ENCODE assay signal across 31 mouse cellular contexts in the genomic region with DNA sequence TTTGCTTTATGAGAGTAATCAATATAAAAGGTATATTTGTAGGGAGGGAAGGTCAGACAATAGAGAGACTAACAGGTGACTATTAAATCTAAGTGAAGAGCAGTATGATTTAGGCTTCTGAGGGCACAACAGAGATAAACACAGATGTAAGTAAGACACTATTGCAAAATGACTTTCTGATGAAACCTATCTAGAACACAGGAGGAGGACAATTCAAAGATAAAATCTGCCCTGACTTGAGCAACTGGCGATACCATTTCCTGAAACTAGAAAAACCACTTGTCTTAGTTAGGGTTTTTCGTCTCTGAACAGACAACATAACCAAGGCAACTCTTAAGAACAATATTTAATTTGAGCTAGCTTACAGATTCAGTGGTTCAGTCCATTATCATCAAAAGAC. TPM values are rescaled to one million over a fixed set of nuclear protein-coding genes. Genes with fewer than 3 reads are reported as not detected.
A peak's percentile ranks its signal among the peaks of the same experiment; 100 is the strongest.
DNase-seq lines count a peak whose midpoint lies in the region; ATAC-seq and TF ChIP-seq lines count a peak whose summit lies in the region.
"Had no signal": no experiment of that assay in that cellular context is flagged by ENCODE, and none has a peak within 500 bp of the region (broad histone marks: within the 10 kb centered on the region; RNA-seq: fewer than 3 reads in every experiment).

No protein-coding gene starts in this region.

- no peak for TF ChIP-seq CTCF in liver, postnatal 0 days (IDR thresholded peaks at IDR 0.05; ENCODE audit: low read depth)

- TF ChIP-seq EP300 in liver, postnatal 0 days (IDR thresholded peaks at IDR 0.05; ENCODE audit: low read depth), result no peak; the same call in 1 of the 2 replicates

- intact Hi-C loops in left cerebral cortex, postnatal 36 days (cut with DNase I), result no loop called here

- H3K9ac ChIP-seq in liver, postnatal 0 days (replicated peaks), result no peak overlapping the region
- no peak overlapping the region for H3K9ac ChIP-seq in liver, embryonic 12.5 days
- H3K9ac ChIP-seq in hindbrain, embryonic 14.5 days, result no peak overlapping the region
- H3K9ac ChIP-seq in kidney, embryonic 16.5 days (replicated peaks; ENCODE audit: low read length), result no peak overlapping the region
- H3K9ac ChIP-seq: embryonic facial prominence, embryonic 12.5 days; forebrain, embryonic 12.5 days had no signal

- H3K4me2 ChIP-seq in liver, postnatal 0 days (ENCODE audit: low read depth, low read length), result no peak overlapping the region
- no peak overlapping the region for H3K4me2 ChIP-seq in liver, embryonic 12.5 days
- H3K4me2 ChIP-seq in hindbrain, embryonic 14.5 days (replicated peaks), result no peak overlapping the region
- H3K4me2 ChIP-seq in kidney, embryonic 16.5 days (replicated peaks; ENCODE audit: low read depth, low read length), result no peak overlapping the region
- H3K4me2 ChIP-seq: embryonic facial prominence, embryonic 12.5 days; forebrain, embryonic 12.5 days had no signal

- WGBS in liver, postnatal 0 days (ENCODE audit: insufficient replicate concordance), result 18% methylated on average over 2 of the region's 2 CpGs
- WGBS in liver, embryonic 12.5 days (ENCODE audit: insufficient replicate concordance), result 29% methylated on average over 2 of the region's 2 CpGs
- 96% methylated on average over 2 of the region's 2 CpGs for WGBS in hindbrain, embryonic 14.5 days
- 80% methylated on average over 2 of the region's 2 CpGs for WGBS in kidney, embryonic 16.5 days

- H3K4me3 ChIP-seq in liver, postnatal 0 days (ENCODE audit: low read depth, low read length), result no peak overlapping the region
- no peak overlapping the region for H3K4me3 ChIP-seq in liver, embryonic 12.5 days
- no peak overlapping the region for H3K4me3 ChIP-seq in hindbrain, embryonic 14.5 days (replicated peaks; ENCODE audit: low read length)
- H3K4me3 ChIP-seq in kidney, embryonic 16.5 days (ENCODE audit: low read length), result no peak overlapping the region
- H3K4me3 ChIP-seq: embryonic facial prominence, embryonic 10.5 days; embryonic facial prominence, embryonic 12.5 days; forebrain, embryonic 10.5 days; forebrain, embryonic 12.5 days had no signal

- no peak for DNase-seq in liver, postnatal 0 days
- DNase-seq in hindbrain, embryonic 14.5 days (ENCODE audit: low spot score), result no peak
- DNase-seq in left cerebral cortex, postnatal 36 days (ENCODE audit: low spot score in 2 of 2), result no peak
- DNase-seq: adrenal gland, adult 8-10 months; adrenal gland, postnatal 14 days; adrenal gland, postnatal 36 days; B cell, adult 2 months; cerebellum, adult 11-12 months; cerebellum, adult 2 months; cerebellum, adult 9-10 months; cerebellum, postnatal 14 days; cerebellum, postnatal 36 days had no signal

- H3K27ac ChIP-seq in liver, postnatal 0 days (ENCODE audit: low read depth), result peak overlapping the region; percentile 57; the same call in 1 of the 2 replicates
- H3K27ac ChIP-seq in liver, embryonic 12.5 days, result no peak overlapping the region
- no peak overlapping the region for H3K27ac ChIP-seq in hindbrain, embryonic 14.5 days
- H3K27ac ChIP-seq in kidney, embryonic 16.5 days (ENCODE audit: low read length), result no peak overlapping the region
- H3K27ac ChIP-seq: embryonic facial prominence, embryonic 10.5 days; embryonic facial prominence, embryonic 12.5 days; forebrain, embryonic 10.5 days; forebrain, embryonic 12.5 days had no signal

- ATAC-seq in liver, postnatal 0 days, result 0 out of 2 replicates have a peak, but pooled peaks have one; percentile 28
- no peak for ATAC-seq in liver, embryonic 12.5 days
- peak; percentile 24; the same call in 1 of the 2 replicates for ATAC-seq in common myeloid progenitor, adult 5-6 weeks (replicated peaks; ENCODE audit: low read depth, poor library complexity, severe bottlenecking)
- peak; percentile 70 for ATAC-seq in granulocyte monocyte progenitor cell, adult 5-6 weeks (replicated peaks; ENCODE audit: poor library complexity, severe bottlenecking)
- ATAC-seq in megakaryocyte progenitor cell, adult 5-6 weeks (replicated peaks; ENCODE audit: poor library complexity), result peak; percentile 45
- ATAC-seq in hindbrain, embryonic 14.5 days (ENCODE audit: low FRiP score), result no peak
- ATAC-seq in kidney, embryonic 16.5 days (ENCODE audit: low FRiP score, low TSS enrichment), result no peak
- ATAC-seq: activated CD4-positive, CD25-positive, alpha-beta regulatory T cell, adult 4 months; CD4-positive, CD25-positive, alpha-beta regulatory T cell, adult 4 months; forebrain, embryonic 14.5 days; forebrain, embryonic 16.5 days; Patski had no signal

- peaks cover 27% of the 10 kb centered on the region for H3K4me1 ChIP-seq in liver, postnatal 0 days (ENCODE audit: insufficient read depth)
- peaks cover 45% of the 10 kb centered on the region for H3K4me1 ChIP-seq in liver, embryonic 12.5 days
- H3K4me1 ChIP-seq in hindbrain, embryonic 14.5 days (replicated peaks; ENCODE audit: control insufficient read depth, insufficient read depth, low read length), result peaks cover 10% of the 10 kb centered on the region; the same call in 1 of the 2 replicates
- H3K4me1 ChIP-seq in kidney, embryonic 16.5 days (ENCODE audit: insufficient read depth, low read length), result peaks cover 15% of the 10 kb centered on the region; the same call in 1 of the 2 replicates
- H3K4me1 ChIP-seq: embryonic facial prominence, embryonic 10.5 days had no signal

- peaks cover 3% of the 10 kb centered on the region; the same call in 1 of the 2 replicates for H3K36me3 ChIP-seq in liver, postnatal 0 days (replicated peaks; ENCODE audit: insufficient read depth, low read length)
- peaks cover 13% of the 10 kb centered on the region for H3K36me3 ChIP-seq in liver, embryonic 12.5 days
- no peaks in the 10 kb centered on the region for H3K36me3 ChIP-seq in hindbrain, embryonic 14.5 days (replicated peaks; ENCODE audit: control insufficient read depth, insufficient read depth)
- H3K36me3 ChIP-seq in kidney, embryonic 16.5 days (ENCODE audit: insufficient read depth, low read length), result no peaks in the 10 kb centered on the region
- H3K36me3 ChIP-seq: embryonic facial prominence, embryonic 12.5 days; forebrain, embryonic 12.5 days had no signal

- no peaks in the 10 kb centered on the region for H3K9me3 ChIP-seq in liver, postnatal 0 days (ENCODE audit: low read length)
- H3K9me3 ChIP-seq in liver, embryonic 12.5 days (replicated peaks), result 0 out of 2 replicates have a peak, but pooled peaks cover 3% of the 10 kb centered on the region
- H3K9me3 ChIP-seq in hindbrain, embryonic 14.5 days (ENCODE audit: control insufficient read depth, low read length), result no peaks in the 10 kb centered on the region
- H3K9me3 ChIP-seq in kidney, embryonic 16.5 days (ENCODE audit: low read length), result no peaks in the 10 kb centered on the region
- H3K9me3 ChIP-seq: embryonic facial prominence, embryonic 10.5 days; embryonic facial prominence, embryonic 12.5 days; forebrain, embryonic 10.5 days; forebrain, embryonic 12.5 days; G1E had no signal

- no peaks in the 10 kb centered on the region for H3K27me3 ChIP-seq in liver, postnatal 0 days (ENCODE audit: insufficient read depth, low read length)
- H3K27me3 ChIP-seq in liver, embryonic 12.5 days (replicated peaks), result no peaks in the 10 kb centered on the region
- H3K27me3 ChIP-seq in hindbrain, embryonic 14.5 days (ENCODE audit: control insufficient read depth, insufficient read depth, low read length), result no peaks in the 10 kb centered on the region
- H3K27me3 ChIP-seq in kidney, embryonic 16.5 days (ENCODE audit: insufficient read depth, low read length), result no peaks in the 10 kb centered on the region
- H3K27me3 ChIP-seq: CH12.LX; embryonic facial prominence, embryonic 12.5 days; forebrain, embryonic 12.5 days; Patski had no signal

RNA-seq across cellular contexts. Expression of a gene that starts 19.4 kb away (rescaled TPM):
- 68.4 and 73.5 TPM in 2 replicates for polyA plus RNA-seq in liver, postnatal 0 days (2015; fragmentation: Nextera tagmentation; extraction: Ambion mirVana)
- polyA plus RNA-seq in liver, embryonic 12.5 days (2016; fragmentation: Nextera tagmentation; extraction: Ambion mirVana), result 56.5 and 58.5 TPM in 2 replicates
- 7.9 and 15.4 TPM in 2 replicates for total RNA-seq in common myeloid progenitor, adult 5-6 weeks (2017)
- 21.4 and 22.4 TPM in 2 replicates for total RNA-seq in granulocyte monocyte progenitor cell, adult 5-6 weeks (2014; fragmentation: Nextera tagmentation)
- 10.5 and 14.1 TPM in 2 replicates for total RNA-seq in granulocyte monocyte progenitor cell, adult 5-6 weeks (2017)
- 19.5 and 21.4 TPM in 2 replicates for total RNA-seq in megakaryocyte progenitor cell, adult 5-6 weeks (2015)
- total RNA-seq in megakaryocyte progenitor cell, adult 5-6 weeks (2017), result 12.2 and 16.6 TPM in 2 replicates
- 49.1 and 53.3 TPM in 2 replicates for polyA plus RNA-seq in hindbrain, embryonic 14.5 days (2014; fragmentation: Nextera tagmentation; extraction: Ambion mirVana)
- total RNA-seq in left cerebral cortex, postnatal 36 days (2021), result 10 to 100 TPM; 73.4 to 88.4 TPM
- polyA plus RNA-seq in kidney, embryonic 16.5 days (2015; fragmentation: Nextera tagmentation; extraction: Ambion mirVana), result 76.5 and 79.9 TPM in 2 replicates

RNA-seq across cellular contexts. Expression of a gene that starts 25.6 kb away (rescaled TPM):
- polyA plus RNA-seq in liver, postnatal 0 days (2015; fragmentation: Nextera tagmentation; extraction: Ambion mirVana), result 0.19 and 0.20 TPM in 2 replicates
- 0.39 and 0.45 TPM in 2 replicates for polyA plus RNA-seq in liver, embryonic 12.5 days (2016; fragmentation: Nextera tagmentation; extraction: Ambion mirVana)
- total RNA-seq in common myeloid progenitor, adult 5-6 weeks (2017), result not detected in 2 replicates
- total RNA-seq in granulocyte monocyte progenitor cell, adult 5-6 weeks (2014; fragmentation: Nextera tagmentation), result not detected in 2 replicates
- not detected in 2 replicates for total RNA-seq in granulocyte monocyte progenitor cell, adult 5-6 weeks (2017)
- total RNA-seq in megakaryocyte progenitor cell, adult 5-6 weeks (2015), result not detected in 2 replicates
- total RNA-seq in megakaryocyte progenitor cell, adult 5-6 weeks (2017), result not detected in 2 replicates
- 0.12 and 0.23 TPM in 2 replicates for polyA plus RNA-seq in hindbrain, embryonic 14.5 days (2014; fragmentation: Nextera tagmentation; extraction: Ambion mirVana)
- not detected for total RNA-seq in left cerebral cortex, postnatal 36 days (2021)
- 0.15 and 0.33 TPM in 2 replicates for polyA plus RNA-seq in kidney, embryonic 16.5 days (2015; fragmentation: Nextera tagmentation; extraction: Ambion mirVana)
- total RNA-seq: adrenal gland, adult 18-20 months; adrenal gland, adult 8-10 months; adrenal gland, postnatal 14 days; adrenal gland, postnatal 36 days; CH12.LX had no signal
- polyA plus RNA-seq: cerebellum, adult 2 months; cortical plate, adult 2 months; embryonic facial prominence, embryonic 14.5 days; G1E; Patski had no signal

RNA-seq across cellular contexts. Expression of a gene that starts 44.8 kb away (rescaled TPM):
- 20.2 TPM in 2 replicates for polyA plus RNA-seq in liver, postnatal 0 days (2015; fragmentation: Nextera tagmentation; extraction: Ambion mirVana)
- polyA plus RNA-seq in liver, embryonic 12.5 days (2016; fragmentation: Nextera tagmentation; extraction: Ambion mirVana), result 58.8 and 59.6 TPM in 2 replicates
- 363 and 432 TPM in 2 replicates for total RNA-seq in common myeloid progenitor, adult 5-6 weeks (2017)
- 433 and 504 TPM in 2 replicates for total RNA-seq in granulocyte monocyte progenitor cell, adult 5-6 weeks (2014; fragmentation: Nextera tagmentation)
- total RNA-seq in granulocyte monocyte progenitor cell, adult 5-6 weeks (2017), result 310 and 457 TPM in 2 replicates
- total RNA-seq in megakaryocyte progenitor cell, adult 5-6 weeks (2015), result 475 and 483 TPM in 2 replicates
- total RNA-seq in megakaryocyte progenitor cell, adult 5-6 weeks (2017), result 228 and 280 TPM in 2 replicates
- 52.2 and 62.2 TPM in 2 replicates for polyA plus RNA-seq in hindbrain, embryonic 14.5 days (2014; fragmentation: Nextera tagmentation; extraction: Ambion mirVana)
- 10 to 100 TPM; 51.5 to 67.5 TPM for total RNA-seq in left cerebral cortex, postnatal 36 days (2021)
- polyA plus RNA-seq in kidney, embryonic 16.5 days (2015; fragmentation: Nextera tagmentation; extraction: Ambion mirVana), result 81.1 and 82.6 TPM in 2 replicates

Comparison
In these comparisons a context has a peak if more than half of its experiments do, and no peak if none do; other contexts are left out.
1. ATAC-seq: peak in liver, postnatal 0 days (single experiment), common myeloid progenitor, adult 5-6 weeks (single experiment), granulocyte monocyte progenitor cell, adult 5-6 weeks (single experiment) and megakaryocyte progenitor cell, adult 5-6 weeks (single experiment); none in liver, embryonic 12.5 days (single experiment), hindbrain, embryonic 14.5 days (single experiment) and kidney, embryonic 16.5 days (single experiment).